Mouse (Mus musculus): ENCODE results near the gene Gm3558. TPM values are rescaled to one million over a fixed set of nuclear protein-coding genes. Genes with fewer than 3 reads are reported as not detected.

The Gm3558 gene
- not detected for polyA plus RNA-seq (2015; fragmentation: Illumina TruSeq; extraction: RNeasy Lipid Tissue Mini Kit (QIAGEN cat#74804); ENCODE audit: insufficient read depth, low read depth, low replicate concordance)

DNA sequence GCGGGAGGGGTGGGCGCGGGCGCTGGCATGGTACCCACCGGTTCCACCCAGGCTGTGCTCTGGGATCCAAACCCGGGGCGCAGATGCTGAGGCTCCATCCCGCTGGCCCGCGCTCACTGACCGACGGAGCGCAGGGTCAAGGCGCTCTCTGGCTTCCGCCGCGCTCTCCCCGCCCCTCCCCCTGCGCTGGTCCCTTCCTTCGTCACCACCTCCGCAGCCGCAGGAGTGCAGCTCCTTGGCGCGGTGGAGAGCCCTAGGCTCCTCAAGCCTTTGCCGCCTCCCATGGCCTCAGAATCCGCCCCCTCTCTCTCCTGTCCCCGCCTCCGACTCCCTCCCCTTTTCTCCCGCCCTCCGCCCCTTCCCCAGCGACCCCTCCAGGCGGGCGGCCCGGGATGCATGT is at the start of gene Gm3558:
Gm3558 (minus strand) TSS at position 185 of the 400 bp plus-strand sequence.

DNA sequence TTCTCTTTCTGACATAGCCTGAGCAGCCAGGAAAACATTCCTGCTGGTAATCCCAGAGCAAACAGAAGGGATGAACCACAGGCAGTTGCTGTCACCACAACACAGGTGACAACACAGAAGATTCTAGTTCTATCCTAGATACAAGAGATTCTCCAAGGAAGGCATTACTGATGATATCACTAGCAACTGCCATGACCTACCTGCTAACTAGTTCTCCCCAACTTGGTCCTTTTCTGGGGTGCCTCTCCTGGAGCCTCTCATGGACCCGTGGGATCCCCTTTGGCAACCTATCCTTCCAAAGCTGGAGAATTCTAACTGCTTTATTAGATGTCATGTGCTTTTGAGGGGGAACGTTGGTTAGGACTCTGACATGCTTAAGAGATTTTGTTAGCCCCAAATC is 27.1 kb upstream of the Gm3558 start, which contains the start of gene Gm10338:
Gm10338 (minus strand) TSS at position 101 of the 400 bp plus-strand sequence.

Other genes starting within 250 kb of the Gm3558 start
- not detected for gene Gm5797, start 236.2 kb downstream of the Gm3558 start, polyA plus RNA-seq (2015; fragmentation: Illumina TruSeq; extraction: RNeasy Lipid Tissue Mini Kit (QIAGEN cat#74804); ENCODE audit: insufficient read depth, low read depth, low replicate concordance)
- gene Gm8374, start 203.4 kb downstream of the Gm3558 start, polyA plus RNA-seq (2015; fragmentation: Illumina TruSeq; extraction: RNeasy Lipid Tissue Mini Kit (QIAGEN cat#74804); ENCODE audit: insufficient read depth, low read depth, low replicate concordance) = not detected
- not detected for gene Gm3755, start 117.6 kb downstream of the Gm3558 start, polyA plus RNA-seq (2015; fragmentation: Illumina TruSeq; extraction: RNeasy Lipid Tissue Mini Kit (QIAGEN cat#74804); ENCODE audit: insufficient read depth, low read depth, low replicate concordance)
- not detected for gene Gm3752, start 84.8 kb downstream of the Gm3558 start, polyA plus RNA-seq (2015; fragmentation: Illumina TruSeq; extraction: RNeasy Lipid Tissue Mini Kit (QIAGEN cat#74804); ENCODE audit: insufficient read depth, low read depth, low replicate concordance)
- not detected for gene Gm10338, start 27.0 kb upstream of the Gm3558 start, polyA plus RNA-seq (2015; fragmentation: Illumina TruSeq; extraction: RNeasy Lipid Tissue Mini Kit (QIAGEN cat#74804); ENCODE audit: insufficient read depth, low read depth, low replicate concordance)
- not detected for gene Gm10128, start 75.4 kb upstream of the Gm3558 start, polyA plus RNA-seq (2015; fragmentation: Illumina TruSeq; extraction: RNeasy Lipid Tissue Mini Kit (QIAGEN cat#74804); ENCODE audit: insufficient read depth, low read depth, low replicate concordance)
- not detected for gene Gm26661, start 223.0 kb upstream of the Gm3558 start, polyA plus RNA-seq (2015; fragmentation: Illumina TruSeq; extraction: RNeasy Lipid Tissue Mini Kit (QIAGEN cat#74804); ENCODE audit: insufficient read depth, low read depth, low replicate concordance)
- gene Flnb, start 249.4 kb upstream of the Gm3558 start, polyA plus RNA-seq (2015; fragmentation: Illumina TruSeq; extraction: RNeasy Lipid Tissue Mini Kit (QIAGEN cat#74804); ENCODE audit: insufficient read depth, low read depth, low replicate concordance) = 10.8 TPM